Comparison of ENCODE assay signal across 21 mouse cellular contexts in genomic region chr16:29745486-29745885, GRCm38 (mm10).
DNase-seq lines count a peak whose midpoint lies in the region; ATAC-seq lines count a peak whose summit lies in the region.
"Had no signal": no experiment of that assay in that cellular context is flagged by ENCODE, and none has a peak within 500 bp of the region (broad histone marks: within the 10 kb centered on the region; RNA-seq: fewer than 3 reads in every experiment).

No protein-coding gene starts in this region.

- H3K4me1 ChIP-seq in heart, embryonic 12.5 days (replicated peaks): peaks cover 23% of the 10 kb centered on the region

- peaks cover 38% of the 10 kb centered on the region for H3K27me3 ChIP-seq in heart, embryonic 12.5 days (replicated peaks)

- no peaks in the 10 kb centered on the region; the same call in 1 of the 2 replicates for H3K9me3 ChIP-seq in heart, embryonic 12.5 days (replicated peaks)
- H3K9me3 ChIP-seq: neural tube, embryonic 12.5 days had no signal

- 86% methylated on average over 5 of the region's 5 CpGs for WGBS in heart, embryonic 12.5 days

- no peak overlapping the region for H3K27ac ChIP-seq in heart, embryonic 12.5 days (ENCODE audit: poor library complexity, severe bottlenecking)
- H3K27ac ChIP-seq: forebrain, embryonic 10.5 days; kidney, postnatal 0 days; neural tube, embryonic 12.5 days had no signal

- intact Hi-C loops in heart, postnatal 25 days (cut with DNase I): no loop called here

- no peak overlapping the region for H3K4me2 ChIP-seq in heart, embryonic 12.5 days
- H3K4me2 ChIP-seq: midbrain, embryonic 11.5 days; neural tube, embryonic 12.5 days had no signal

- peak; percentile 65 for DNase-seq in adrenal gland, postnatal 14 days
- no peak for DNase-seq in adrenal gland, postnatal 25 days
- peak; percentile 69 to 80 for DNase-seq in heart, adult 18-20 months
- DNase-seq in fat pad, adult 2 months (ENCODE audit: extremely low read depth, low read depth, low spot score): peak; percentile 36
- peak; percentile 55 for DNase-seq in heart, postnatal 25 days (ENCODE audit: low spot score)
- no peak for DNase-seq in spleen, postnatal 4 days (ENCODE audit: low spot score in 2 of 2)
- DNase-seq: cerebellum, postnatal 25 days; embryo, embryonic 11 days; kidney, adult 11 months; layer of hippocampus, postnatal 36 days; liver; right cerebral cortex, adult 18-20 months; thymus, postnatal 25 days had no signal

- H3K36me3 ChIP-seq in heart, embryonic 12.5 days: no peaks in the 10 kb centered on the region
- H3K36me3 ChIP-seq: forebrain, embryonic 10.5 days; G1E; neural tube, embryonic 12.5 days had no signal

- H3K4me3 ChIP-seq in heart, embryonic 12.5 days: no peak overlapping the region
- H3K4me3 ChIP-seq: forebrain, embryonic 10.5 days; neural tube, embryonic 12.5 days had no signal

- H3K9ac ChIP-seq in heart, embryonic 12.5 days: no peak overlapping the region
- H3K9ac ChIP-seq: neural tube, embryonic 12.5 days had no signal

- no peak for ATAC-seq in heart, embryonic 12.5 days (ENCODE audit: insufficient number of reproducible peaks, low FRiP score)
- ATAC-seq: activated CD4-positive, CD25-positive, alpha-beta regulatory T cell, adult 4 months; lung, postnatal 0 days had no signal

Comparison
In these comparisons a context has a peak if more than half of its experiments do, and no peak if none do; other contexts are left out.
1. DNase-seq: peak in adrenal gland, postnatal 14 days (single experiment), heart, adult 18-20 months (2 of 2), fat pad, adult 2 months (single experiment) and heart, postnatal 25 days (single experiment); none in adrenal gland, postnatal 25 days (single experiment) and spleen, postnatal 4 days (0 of 2).